Mouse (Mus musculus): Measurements from ENCODE around the gene Mras. TPM values are rescaled to one million over a fixed set of nuclear protein-coding genes. Genes with fewer than 3 reads are reported as not detected.
A peak's percentile ranks its signal among the peaks of the same experiment; 100 is the strongest.

Gene Mras
- total RNA-seq, 2 experiments from 2014 or later: 4.8 to 6.8 TPM

GRCm38 (mm10) chr9:99441647-99442433 is 4.7 kb upstream of the Mras start:
- intact Hi-C loops (cut with DNase I): no loop called here
- no peak for DNase-seq (ENCODE audit: low spot score)

DNA sequence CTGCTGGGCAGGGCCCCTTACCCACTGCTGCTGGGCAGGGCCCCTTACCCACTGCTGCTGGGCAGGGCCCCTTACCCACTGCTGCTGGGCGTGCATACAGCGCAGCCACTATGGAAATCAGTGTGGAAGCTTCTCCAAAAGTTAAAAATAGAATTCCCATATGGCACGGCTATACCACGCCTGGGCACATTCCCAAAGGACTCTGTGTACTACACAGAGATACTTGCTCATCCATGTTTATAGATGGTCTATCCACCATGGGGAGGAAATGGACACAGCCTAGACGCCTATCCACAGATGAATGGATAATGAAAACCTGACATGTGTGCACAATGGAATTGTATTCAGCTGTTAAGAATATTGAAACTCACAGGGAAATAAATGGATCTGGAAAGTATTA is 3.8 kb upstream of the Mras start:
- DNase-seq (ENCODE audit: low spot score): no peak
- intact Hi-C loops (cut with DNase I): no loop called here

DNA sequence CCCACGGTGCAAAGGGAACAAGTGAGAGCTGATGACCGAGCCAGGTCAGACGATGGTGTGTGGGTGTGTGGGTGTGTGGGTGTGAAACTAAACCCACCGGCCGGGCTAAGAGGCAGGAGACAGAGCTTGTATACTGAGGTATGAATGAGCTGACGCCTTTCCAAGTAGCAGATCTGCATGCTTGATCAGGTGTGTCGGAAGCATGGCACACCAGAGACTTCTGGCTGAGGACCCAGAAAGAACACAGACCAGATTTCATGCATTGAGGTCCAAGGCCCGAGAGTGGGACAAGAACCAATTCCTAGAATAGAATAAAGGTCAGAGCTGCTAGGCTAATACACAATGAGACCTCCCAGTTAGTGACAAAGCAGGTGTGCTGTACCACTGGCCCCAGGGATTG is 1.9 kb upstream of the Mras start:
- DNase-seq (ENCODE audit: low spot score): no peak
- intact Hi-C loops (cut with DNase I): loop anchor here (5.0 kb wide), 2 partner anchors 62 to 197 kb away; partner anchors contain the start of gene Cep70

DNA sequence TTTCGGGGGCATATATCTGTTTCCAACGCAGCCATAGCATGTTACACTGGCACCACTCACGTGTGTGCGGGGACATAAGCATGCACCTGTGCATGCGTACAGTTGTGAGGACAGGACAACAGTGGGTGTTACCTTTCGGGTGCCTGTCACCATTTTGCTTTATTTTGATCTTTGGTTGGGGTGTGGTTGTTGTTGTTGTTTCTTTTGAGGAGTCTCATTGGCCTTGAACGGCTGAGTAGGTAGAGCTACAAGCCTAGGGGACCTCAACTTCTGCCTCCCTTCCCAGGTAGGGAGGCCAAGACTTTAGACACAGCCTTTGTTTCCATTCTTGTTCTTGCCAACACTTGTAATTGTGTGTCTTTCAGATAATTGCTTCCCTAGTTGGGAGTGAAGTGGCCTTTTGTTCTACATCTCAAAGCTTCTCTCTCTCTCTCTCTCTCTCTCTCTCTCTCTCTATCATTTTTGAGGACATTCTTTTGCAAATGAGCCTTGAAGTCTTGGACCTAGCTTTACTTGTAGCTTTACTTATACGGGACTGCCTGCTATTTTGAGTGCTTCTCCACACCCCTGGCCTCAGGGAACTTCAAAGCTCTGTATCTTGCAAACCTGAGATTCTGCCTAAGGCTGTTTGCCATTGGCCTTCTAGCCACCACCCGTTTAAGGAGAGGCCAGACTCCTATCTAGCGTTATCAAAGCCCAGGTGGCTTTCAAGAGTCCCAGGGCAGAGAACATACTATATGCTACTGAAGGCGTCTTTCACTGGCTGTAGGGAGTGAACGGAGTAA is 792 bp upstream of the Mras start:
- intact Hi-C loops (cut with DNase I): loop anchor here (5.0 kb wide), 2 partner anchors 61 to 196 kb away; partner anchors contain the start of gene Cep70
- no peak for DNase-seq (ENCODE audit: low spot score)

GRCm38 (mm10) chr9:99436182-99437030 is 775 bp downstream of the Mras start:
- DNase-seq (ENCODE audit: low spot score): peak; percentile 70
- intact Hi-C loops (cut with DNase I): loop anchor here (5.0 kb wide), 2 partner anchors 59 to 194 kb away; partner anchors contain the start of gene Cep70

DNA sequence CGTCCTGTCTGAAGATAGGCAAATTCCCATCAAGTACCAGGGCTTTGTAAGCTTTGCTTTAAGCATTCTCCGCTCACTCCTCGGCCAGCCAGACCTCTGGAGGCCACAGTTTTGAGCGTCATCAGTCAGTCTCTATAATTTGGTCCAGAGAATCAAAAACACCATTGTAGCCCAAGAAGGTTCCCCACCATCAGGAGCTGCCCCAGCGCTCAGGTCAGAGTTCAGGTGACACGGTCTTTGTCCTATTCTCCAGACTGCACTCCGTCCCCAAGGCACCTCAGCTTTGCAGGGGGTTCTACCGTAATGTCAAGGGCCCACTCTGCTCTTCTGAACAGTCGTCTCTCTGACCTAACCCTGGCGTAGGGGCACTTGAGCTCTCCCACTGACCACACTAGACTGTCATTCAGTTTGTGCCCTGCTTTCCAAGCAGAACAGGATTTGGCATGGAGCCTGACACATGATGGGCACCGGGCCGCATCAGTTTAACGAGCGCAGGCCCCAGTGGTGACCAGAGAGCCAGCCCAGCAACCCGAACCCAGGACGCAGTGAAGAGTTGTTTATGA is 1.5 kb downstream of the Mras start:
- intact Hi-C loops (cut with DNase I): loop anchor here (5.0 kb wide), 2 partner anchors 58 to 193 kb away; partner anchors contain the start of gene Cep70
- no peak for DNase-seq (ENCODE audit: low spot score)

DNA sequence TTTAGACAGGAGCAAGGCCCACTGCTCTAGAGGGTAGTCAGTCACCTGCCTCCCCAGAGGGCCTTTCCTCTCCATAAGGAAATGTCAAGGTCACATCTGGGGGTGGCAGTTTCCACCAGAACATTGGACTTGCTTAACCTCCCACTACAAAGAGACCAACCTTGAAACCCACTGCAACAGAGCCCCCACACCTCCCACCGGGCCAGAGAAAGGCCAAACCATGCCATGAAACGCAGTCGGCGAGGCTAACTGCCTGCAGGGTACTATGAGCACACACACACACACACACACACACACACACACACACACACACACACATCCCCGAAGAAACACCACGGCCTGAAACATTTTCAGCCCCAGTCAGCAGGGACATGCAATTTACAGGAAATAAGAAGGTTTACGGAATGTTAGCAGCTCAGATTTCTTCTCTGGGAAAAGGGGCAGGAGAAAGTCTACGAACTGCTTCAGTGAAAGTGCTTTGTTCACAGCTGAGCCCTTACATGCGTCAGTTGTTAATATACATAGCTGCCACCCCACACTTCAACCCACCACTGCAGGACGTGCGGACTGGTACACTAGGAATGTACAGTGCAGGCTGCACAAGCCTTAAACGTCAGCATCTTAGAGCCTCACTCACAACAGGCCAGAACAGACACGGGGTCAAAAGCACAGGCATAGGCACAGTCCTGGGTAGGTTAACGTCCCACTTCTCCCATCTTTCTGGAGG is 2.1 kb downstream of the Mras start:
- DNase-seq (ENCODE audit: low spot score): no peak
- intact Hi-C loops (cut with DNase I): loop anchor here (5.0 kb wide), 2 partner anchors 58 to 193 kb away; partner anchors contain the start of gene Cep70

DNA sequence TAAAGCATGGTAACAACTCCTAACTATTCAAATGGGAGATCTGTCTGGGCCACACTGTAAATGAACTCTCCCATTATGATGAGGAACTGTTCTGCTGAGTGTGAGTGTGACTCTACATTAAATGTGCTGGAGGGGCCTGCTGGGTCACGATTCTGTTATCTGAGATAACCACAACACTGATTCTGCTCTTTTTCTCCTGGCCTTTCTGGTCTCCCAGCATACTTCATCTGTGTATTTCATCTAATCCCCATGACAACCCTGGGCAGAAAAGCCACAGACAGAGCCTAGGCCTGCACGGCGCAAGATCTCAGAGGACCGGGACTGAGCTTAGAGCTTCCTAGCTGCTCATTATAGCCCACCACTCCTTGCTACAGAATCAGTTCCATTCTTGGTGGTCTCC is 4.7 kb downstream of the Mras start:
- intact Hi-C loops (cut with DNase I): no loop called here
- DNase-seq (ENCODE audit: low spot score): no peak

- intact Hi-C loops (cut with DNase I): no loop called here
These were observed 5.2 kb downstream of the Mras start for GRCm38 (mm10) chr9:99431963-99432362.

DNA sequence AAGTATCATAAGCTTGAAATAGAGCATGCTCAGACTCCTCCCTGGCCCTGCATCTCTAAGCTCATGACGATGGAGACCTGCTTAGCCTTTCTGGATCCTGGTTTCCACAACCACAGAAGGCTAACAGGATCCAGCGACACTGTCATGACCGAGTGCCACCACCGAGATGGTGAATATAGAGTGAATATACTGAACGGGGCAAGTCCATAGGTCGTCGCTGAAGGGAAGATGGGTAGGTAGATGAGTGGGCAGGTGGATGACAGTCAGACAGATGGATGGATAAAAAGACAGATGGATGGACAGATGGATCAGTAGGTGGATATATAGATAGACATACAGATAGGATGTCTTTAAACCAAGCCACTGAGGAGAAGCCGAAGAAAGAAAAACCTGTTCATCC is 5.8 kb downstream of the Mras start:
- intact Hi-C loops (cut with DNase I): no loop called here
- DNase-seq (ENCODE audit: low spot score): no peak

More at GRCm38 (mm10) chr9:99431963-99432362, 5.2 kb downstream of the Mras start:
- DNase-seq (ENCODE audit: low spot score): no peak

GRCm38 (mm10) chr9:99430806-99431205 is 6.4 kb downstream of the Mras start:
- DNase-seq (ENCODE audit: low spot score): no peak
- intact Hi-C loops (cut with DNase I): no loop called here

DNA sequence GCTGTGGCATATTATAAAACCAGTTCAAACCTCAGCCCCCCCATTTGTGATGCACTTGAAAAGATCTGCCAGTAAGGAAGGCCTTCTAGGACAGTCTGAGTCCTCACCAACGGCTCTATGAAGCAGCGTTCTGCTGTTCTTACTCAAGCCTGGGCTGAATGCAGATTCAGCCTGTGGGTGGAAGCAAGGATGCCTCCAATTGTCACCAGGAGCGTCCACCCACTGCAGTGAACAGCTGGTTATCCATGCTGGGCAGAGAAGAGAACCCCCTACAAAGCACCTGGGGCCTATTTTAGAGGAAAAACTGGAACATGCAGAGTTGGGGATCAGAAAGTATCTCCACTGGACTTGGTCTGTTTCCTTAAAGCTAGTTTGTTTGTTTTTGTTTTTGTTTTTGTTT is 7.3 kb downstream of the Mras start:
- intact Hi-C loops (cut with DNase I): no loop called here
- DNase-seq (ENCODE audit: low spot score): no peak

DNA sequence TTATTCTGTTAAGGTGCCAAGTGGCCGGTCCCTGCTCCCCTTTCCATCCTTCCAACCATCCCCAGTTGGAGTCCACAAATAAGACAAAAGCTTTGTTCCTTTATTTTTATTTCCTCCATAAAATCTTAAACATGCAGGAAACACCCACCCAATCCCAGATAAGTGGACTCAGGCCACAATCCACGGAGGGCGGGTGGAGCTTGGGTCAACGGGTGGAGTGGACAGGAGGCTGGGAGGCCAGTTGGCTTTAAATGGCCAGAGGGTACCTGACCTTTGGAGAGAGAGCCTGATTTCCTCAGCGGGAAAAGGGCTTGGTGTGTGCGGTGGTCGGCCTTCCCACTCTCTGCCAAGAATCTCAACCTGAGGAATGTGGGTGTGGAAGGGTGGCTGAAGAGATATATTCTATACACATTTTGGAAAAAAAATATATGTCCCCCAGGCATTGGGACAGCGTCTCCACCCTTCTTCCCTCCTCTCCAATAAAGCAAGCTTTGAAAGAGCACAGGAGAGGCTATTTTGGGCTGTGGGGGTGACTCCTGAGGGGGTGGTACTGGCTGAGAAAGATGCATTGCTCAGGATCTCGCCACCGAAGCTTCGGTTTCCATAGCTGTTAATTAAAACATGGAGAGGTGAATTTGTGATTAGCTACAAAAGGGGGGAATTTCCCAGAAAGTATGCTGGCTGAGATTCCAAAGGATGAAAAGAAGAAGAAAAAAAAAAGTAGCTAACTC is 8.4 kb downstream of the Mras start:
- DNase-seq (ENCODE audit: low spot score): no peak
- intact Hi-C loops (cut with DNase I): no loop called here

DNA sequence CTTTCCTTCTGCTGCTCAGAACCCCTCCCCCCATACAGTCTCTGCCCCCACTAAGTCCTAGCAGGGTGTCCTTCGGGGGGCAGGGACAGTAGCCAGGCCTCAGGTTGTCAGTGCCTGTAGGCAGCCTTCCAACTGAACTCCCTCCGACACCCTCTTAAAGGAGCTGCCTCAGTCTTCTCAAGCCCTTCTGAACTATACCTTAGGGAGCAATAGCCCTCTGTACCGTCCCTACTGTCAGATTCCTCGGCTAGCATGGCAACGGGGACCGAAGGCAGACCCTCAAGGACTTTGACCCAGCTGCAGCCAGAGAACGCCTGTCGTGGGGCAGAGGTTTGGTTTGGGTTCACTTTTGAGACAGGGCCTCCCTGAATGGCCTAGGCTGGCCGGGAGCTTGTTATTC is 11.9 kb downstream of the Mras start:
- DNase-seq (ENCODE audit: low spot score): no peak
- intact Hi-C loops (cut with DNase I): no loop called here

- DNase-seq (ENCODE audit: low spot score): no peak
- intact Hi-C loops (cut with DNase I): no loop called here
These were observed 12.7 kb downstream of the Mras start for GRCm38 (mm10) chr9:99424574-99424863.

DNA sequence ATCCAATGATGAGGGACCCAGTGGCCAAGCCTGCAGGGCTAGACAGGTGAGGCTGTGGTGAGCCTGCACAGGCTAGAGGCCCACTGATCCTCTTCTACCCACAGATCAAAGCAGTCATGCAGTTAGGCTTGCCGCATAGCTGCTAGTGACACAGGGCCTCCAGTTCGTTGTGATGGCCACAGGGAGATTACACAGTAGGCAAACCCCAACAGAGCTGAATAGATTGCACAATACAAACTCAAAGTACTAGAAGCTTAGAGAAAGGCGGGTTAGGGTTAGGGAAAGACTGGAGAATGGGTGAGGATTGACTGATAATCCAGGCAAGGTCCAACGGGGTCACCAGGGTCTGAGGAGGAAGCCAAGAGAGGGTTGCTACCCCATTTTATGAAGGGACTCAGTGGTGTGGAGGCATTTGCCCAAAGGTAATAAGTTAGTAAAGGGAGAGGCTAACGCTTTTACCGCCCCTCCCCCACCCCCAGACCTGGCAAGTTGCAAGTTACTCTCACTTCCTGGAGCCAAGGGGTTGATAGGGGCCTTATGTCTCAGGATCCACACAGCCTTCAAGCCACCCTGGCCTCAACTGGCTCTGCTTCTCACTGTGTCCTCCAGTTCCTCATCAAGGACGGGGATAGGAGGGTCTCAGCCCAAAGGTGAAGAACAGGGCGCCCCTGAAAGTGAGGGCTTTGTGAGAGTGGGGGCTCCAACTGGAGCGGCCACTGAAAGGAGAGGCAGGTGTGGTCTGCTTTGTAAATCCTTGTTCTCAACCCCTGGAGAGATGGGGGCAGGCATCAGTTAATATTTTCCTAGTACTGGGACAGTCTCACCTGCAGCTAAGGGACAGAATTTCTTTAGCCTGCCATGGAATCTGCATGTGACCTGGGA is 13.2 kb downstream of the Mras start:
- no peak for DNase-seq (ENCODE audit: low spot score)
- intact Hi-C loops (cut with DNase I): no loop called here

DNA sequence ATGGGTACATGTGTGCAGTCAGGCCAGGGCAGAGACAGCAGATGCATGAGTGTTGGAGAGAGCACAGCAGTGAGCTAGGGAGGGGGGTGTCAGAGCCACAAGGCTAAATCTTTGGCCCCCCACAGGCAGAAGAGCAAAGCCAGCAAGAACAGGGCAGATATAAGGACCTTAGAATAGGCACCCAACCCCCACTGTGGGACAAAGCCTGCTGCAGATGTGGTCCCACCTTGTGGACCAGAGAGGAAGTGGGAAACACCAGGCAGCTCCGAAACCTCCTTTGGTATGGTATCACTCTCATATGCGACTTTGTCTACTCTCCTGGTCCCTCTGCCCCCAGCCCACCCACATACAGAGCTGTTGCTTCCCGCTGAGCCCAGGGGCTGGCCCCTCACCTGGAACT is 15.3 kb downstream of the Mras start:
- intact Hi-C loops (cut with DNase I): no loop called here
- DNase-seq (ENCODE audit: low spot score): no peak

Measured in heart, postnatal 25 days (tissue).